Mouse (Mus musculus) right cerebral cortex, postnatal 14 days (tissue): ENCODE data around the gene Ttc23.

Source experiments
- DNase-seq: peaks from one replicate; pipeline ENCODE4 v3.0.0; 2022

Ttc23 gene

DNA sequence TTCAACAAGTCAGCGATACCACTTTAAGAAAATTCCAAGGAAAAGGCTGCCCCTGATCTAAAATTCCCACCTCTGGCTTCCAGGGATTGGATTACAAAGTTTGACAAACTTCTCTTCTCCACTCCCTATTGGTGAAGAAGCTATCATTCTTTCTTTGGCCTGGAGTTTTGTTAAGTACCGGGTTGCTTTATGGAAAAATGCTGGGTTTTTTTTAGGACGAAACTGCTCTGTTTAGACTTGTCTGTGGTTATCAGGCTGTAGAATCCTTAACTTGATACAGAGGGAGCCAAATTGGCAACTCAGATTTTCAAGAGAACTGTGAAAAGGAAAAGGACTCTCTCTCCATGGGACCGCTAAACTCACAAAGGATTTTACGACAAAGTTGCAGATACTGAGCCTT lies at the start of gene Ttc23:
Gene Ttc23 (plus strand): TSS at position 134 of the 400 bp plus-strand sequence.
- no peak for DNase-seq

- peak; percentile 78 for DNase-seq
Measured at GRCm38 (mm10) chr7:67598050-67598449, 49.2 kb upstream of the Ttc23 start.

- no peak for DNase-seq
Measured at GRCm38 (mm10) chr7:67605114-67605513, 42.1 kb upstream of the Ttc23 start.

GRCm38 (mm10) chr7:67606250-67606649 lies 41.0 kb upstream of the Ttc23 start:
- no peak for DNase-seq

GRCm38 (mm10) chr7:67607669-67608347 lies 39.4 kb upstream of the Ttc23 start:
- no peak for DNase-seq

DNA sequence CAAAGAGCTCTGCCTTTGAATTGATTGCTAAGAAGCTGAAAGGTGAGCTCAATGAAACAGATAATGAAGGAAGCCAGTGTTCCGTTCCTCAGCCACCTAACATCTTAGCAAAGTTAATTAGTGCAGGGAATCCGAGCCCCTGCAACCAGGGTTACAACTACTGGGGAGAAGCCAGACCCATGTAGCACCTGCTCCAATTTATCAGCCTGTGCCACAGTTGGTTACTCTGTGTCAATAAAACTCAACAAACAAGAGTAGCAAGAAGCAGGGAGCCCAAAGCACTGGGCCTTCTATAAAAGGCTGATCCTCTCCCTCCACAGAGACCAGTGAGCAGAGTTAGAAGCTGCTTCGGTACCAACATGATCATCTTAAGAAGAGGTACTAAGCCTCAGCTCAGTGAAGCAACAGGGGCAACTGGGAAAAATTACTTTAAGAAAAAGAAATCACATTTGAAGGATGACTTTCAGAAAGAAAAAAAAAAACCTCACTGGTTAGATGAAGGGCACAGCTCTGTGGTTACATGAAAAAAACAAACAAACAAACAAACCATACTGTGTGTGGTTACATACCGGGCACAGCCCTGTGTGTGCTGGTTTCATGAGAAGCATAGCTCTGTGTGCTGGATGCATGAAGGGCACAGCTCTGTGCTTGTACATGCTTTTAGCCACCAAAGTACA lies 38.7 kb upstream of the Ttc23 start:
- DNase-seq = no peak

- no peak for DNase-seq
Measured at GRCm38 (mm10) chr7:67613795-67614463, 33.3 kb upstream of the Ttc23 start.

DNA sequence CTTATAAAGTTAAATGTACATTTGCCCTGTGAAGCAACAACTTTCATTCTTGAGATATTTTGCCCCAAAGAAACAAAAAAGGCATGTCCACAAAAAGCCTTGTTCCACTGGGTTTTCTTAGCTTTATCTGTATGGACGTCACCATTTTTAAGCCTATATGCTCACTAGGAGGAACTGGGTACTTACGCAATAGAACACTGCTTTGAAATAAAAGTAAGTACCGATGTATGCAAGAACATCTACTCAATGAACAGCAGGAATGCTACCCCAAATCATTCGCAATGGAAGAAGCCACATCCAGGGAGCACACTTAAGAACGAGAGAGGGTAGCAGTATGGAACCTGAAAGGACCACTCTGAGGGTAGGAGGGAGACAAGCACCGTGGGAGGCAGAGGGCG lies 32.7 kb upstream of the Ttc23 start:
- DNase-seq = no peak

DNA sequence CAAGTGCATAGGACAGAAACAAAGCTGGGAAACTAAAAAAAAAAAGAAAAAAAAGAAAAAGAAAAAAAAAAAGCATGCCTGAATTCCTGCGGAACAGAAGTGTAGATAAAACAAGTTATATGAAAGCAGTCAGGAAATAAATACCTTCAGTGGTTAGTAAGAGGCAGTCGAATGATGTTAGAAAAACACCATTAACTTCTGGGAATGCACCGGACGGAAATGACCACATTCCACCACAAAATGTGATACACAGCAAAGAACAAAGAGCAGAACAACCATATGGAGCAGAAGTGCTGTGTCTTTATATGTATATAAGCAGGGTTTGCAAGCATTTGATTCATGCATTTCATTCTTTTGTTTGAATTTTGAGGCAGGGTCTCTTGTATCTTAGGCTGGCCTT lies 30.3 kb upstream of the Ttc23 start:
- no peak for DNase-seq

DNA sequence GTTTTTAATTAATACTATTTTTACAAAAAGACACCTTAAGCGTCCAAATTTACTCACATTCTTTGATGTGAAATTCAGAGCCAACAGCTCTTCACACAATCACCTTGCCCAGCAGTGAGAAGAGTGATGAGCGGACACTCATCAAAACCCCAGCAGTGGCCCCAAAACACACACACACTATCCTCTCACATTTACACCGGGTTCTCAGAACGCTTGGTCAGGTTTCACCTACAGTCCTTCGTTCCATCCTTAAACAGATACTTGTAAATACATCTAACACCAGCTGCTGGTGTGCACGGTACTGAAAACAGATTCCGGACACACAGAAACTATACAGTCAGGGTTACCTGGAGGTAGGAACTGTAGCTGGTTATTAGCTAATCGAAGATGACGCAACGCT lies 29.6 kb upstream of the Ttc23 start:
- DNase-seq = no peak

- no peak for DNase-seq
Measured at GRCm38 (mm10) chr7:67618316-67618715, 28.9 kb upstream of the Ttc23 start.

- no peak for DNase-seq
Measured at GRCm38 (mm10) chr7:67619836-67620235, 27.4 kb upstream of the Ttc23 start.

DNA sequence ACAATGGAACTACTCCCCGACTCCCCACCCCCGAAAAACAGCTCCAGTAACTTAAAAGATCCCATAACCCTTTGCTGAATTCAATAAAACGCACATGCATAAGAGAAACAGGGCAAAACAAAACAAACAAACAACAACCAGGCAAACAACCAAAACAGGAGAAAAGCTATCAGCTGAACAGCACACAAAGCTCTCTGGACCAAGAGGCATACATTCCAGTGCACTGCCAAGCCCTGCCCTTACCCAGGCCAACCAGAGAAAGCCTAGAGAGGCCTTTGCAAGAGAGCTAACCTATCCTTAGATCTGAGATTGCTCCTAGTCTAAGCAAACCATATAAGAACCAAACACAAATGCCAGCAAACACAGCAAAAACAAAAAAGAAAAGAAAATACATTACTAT lies 25.1 kb upstream of the Ttc23 start:
- DNase-seq = no peak

DNA sequence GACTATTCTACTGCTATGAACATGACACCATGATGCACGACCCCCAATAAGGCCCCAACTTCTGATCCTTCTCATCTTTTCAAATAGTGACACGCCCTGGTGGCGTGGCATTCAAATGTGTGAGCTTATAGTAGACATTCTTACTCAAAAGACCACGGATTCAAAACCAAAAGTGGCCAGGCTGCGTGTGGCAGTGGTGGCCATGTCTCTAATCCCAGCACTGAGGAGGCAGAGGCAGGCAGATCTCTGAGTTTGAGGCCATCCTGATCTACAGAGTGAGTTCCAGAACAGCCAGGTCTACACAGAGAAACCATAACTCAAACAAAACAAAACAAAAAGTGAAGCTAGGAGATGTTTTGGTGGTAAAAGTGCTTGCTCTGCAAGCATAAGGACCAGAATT lies 20.5 kb upstream of the Ttc23 start:
- no peak for DNase-seq

DNA sequence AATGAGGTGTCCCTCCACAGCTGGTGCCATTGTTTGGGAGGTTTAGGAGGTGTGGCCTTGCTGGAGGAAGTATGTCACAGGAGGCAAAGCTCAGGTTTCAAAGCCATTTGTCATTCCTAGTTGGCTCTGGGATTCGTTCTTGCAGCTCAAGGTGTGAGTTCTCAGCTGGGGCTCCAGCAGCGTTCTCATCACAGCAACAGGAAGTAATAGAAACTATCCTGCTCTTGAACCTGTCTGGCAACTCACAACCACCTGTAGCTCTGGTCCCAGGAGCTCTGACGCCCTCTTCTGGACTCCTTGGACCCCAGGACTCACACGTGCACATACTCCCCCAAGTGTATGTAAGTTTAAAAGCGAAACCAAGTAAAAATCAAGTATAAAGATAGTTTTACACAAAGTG lies 17.5 kb upstream of the Ttc23 start:
- no peak for DNase-seq

GRCm38 (mm10) chr7:67630817-67631216 lies 16.4 kb upstream of the Ttc23 start:
- peak; percentile 73 for DNase-seq

GRCm38 (mm10) chr7:67632380-67632779 lies 14.8 kb upstream of the Ttc23 start:
- no peak for DNase-seq

GRCm38 (mm10) chr7:67634210-67634609 lies 13.0 kb upstream of the Ttc23 start:
- no peak for DNase-seq

- no peak for DNase-seq
Measured at GRCm38 (mm10) chr7:67636161-67636560, 11.0 kb upstream of the Ttc23 start.

GRCm38 (mm10) chr7:67639006-67639405 lies 8.2 kb upstream of the Ttc23 start:
- no peak for DNase-seq

DNA sequence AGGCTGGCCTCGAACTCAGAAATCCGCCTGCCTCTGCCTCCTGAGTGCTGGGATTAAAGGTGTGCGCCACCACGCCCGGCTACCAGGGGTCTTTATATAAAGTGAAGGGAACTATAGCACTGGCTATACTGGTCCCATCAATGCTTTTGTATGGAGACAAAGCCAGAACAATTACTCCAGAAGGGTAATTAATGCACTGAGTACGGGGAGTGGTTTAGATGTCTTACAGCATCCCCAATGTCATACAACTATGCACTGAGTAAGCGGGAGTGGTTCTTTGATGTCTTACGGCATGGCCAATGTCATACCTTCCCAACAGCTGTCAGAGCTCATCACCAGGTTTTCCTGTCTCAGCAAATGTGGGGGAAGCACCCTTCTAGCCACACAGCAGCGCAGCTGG lies 4.3 kb upstream of the Ttc23 start:
- no peak for DNase-seq

- DNase-seq = no peak
Measured at GRCm38 (mm10) chr7:67644291-67644690, 2.9 kb upstream of the Ttc23 start.

GRCm38 (mm10) chr7:67644833-67645680 lies 2.2 kb upstream of the Ttc23 start, which contains the start of gene Lrrc28:
TSS of gene Lrrc28 (minus strand) at chr7:67645268.
- peak; percentile 99 for DNase-seq
